Mouse (Mus musculus) activated CD4-positive, CD25-positive, alpha-beta regulatory T cell, adult 9 weeks (primary cell): ENCODE results near the gene Adar. TPM values are rescaled to one million over a fixed set of nuclear protein-coding genes. Genes with fewer than 3 reads are reported as not detected.

Experiments
- polyA plus RNA-seq: library from polyadenylated mRNA; unstranded; fragments of 100-300 nt; shearing (Covaris generic); gene quantifications from one replicate; pipeline ENCODE4 v1.2.1, GENCODE M21; 2017

Adar gene
- 131 TPM for polyA plus RNA-seq

DNA sequence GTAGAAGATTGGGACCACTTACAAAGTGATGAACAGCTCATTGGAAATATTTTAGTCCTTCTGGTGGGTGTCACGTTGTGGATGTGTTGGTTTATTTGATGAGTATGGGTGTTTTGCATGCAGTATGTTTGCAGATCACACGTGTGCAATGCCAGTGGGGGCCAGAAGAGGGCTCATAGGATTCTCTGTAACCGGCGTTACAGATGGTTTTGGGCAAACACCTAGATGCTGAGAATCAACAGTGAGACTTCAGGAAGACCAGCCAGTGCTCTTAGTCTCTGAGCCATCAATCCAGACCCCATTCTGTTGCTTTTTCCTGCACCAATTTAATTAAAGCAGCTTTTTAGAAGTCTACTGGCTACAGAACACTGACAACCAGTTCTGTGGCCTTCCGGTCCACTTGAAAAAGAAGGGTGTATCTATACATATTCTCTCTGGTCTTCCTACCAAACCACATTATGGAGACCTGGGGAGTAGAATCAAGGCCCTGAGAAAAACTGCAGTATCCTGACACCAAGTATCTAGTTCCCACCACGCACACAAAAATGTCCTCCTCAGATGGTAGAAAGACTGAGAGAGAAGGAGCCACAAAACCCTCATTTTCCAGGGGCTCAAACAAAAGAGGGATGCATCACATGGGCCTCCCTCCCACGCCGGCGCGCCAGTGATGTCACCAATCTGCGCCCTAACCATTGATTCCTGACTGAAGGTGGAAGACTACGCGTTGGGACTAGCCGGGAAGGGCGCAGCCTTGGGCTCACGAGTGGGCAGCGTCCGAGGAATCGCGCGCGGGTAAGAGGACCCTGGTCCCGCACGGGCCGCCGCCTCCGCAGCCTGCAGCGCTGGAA, at the start of gene Adar:
Gene Adar, plus strand, starts transcription at position 664 of the 848 bp plus-strand sequence.

DNA sequence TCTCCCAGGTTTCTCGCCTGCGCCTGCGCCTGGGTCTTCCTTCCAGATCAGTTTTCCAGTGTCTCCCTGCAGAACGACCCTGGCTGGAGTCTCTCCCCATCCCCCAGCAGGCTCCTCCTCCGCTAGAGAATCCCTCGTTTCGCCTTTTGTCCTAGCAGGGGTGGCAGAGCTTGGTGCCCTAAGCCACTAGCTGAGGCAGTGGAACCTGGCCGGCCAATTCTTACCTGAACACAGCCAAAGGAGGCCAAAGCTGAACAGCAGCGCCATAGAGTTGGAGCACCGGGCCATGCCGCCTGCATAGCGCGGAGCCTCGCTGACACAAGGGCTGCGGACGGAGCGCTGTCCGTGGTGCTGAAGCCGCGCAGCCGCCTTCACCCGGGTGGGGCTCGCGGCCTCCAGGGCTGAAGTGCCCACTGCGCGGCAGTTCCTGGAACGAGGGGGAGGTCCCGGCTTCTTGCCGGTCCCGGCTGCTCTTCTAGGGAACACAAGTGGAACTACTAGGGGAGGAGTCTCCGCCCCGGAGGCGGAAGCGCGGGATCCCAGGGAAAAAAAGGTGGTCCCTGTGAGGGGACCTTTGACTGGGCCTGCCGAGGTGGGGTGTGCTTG, 49.4 kb downstream of the Adar start, which contains the start of gene Chrnb2:
Gene Chrnb2, minus strand, starts transcription at position 514 of the 606 bp plus-strand sequence.

DNA sequence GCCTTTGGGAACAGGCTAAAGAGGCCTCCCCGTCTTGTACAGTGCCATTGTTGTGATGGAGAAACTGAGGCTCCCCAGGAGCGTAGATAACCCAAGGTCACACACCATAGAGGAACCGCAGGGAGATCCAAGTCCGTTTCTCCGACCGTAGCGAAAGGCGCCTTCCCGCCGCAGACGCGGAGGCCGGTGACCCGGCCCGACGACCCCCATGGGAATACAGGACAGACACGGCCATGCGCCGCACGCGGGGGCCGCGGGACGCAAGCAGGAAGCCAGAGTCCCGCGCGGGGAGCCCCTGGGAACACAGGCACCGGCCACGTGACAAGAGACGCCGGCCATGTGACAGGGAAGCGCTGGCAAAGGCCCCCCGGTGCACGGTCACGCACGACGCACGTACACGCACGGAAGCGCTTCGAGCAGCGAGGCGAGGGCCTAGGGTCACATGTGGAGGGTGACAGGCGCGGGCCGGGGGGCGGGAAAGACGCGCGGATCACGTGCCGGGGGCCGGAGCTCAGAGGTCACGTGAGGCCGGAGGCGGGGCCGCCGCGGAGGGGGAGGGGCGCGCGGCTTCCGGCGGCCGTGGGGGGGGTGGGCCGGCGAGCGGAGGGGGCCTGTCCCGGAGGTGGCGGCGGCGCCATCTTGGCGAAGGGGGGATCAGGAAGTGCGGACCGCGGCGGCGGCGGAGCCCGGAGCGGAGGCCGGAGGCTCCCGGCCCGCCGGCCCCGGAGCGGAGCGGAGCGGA, 58.3 kb downstream of the Adar start, which contains the start of gene Ube2q1:
Gene Ube2q1, plus strand, starts transcription at position 649 of the 742 bp plus-strand sequence.

Other genes starting within 250 kb of the Adar start
- gene Kcnn3, start 194.9 kb upstream of the Adar start, polyA plus RNA-seq, result not detected
- gene Chrnb2, start 49.6 kb downstream of the Adar start, polyA plus RNA-seq, result 1.5 TPM
- gene Ube2q1, start 58.6 kb downstream of the Adar start, polyA plus RNA-seq, result 8.6 TPM
- 6.6 TPM for gene She, start 116.3 kb downstream of the Adar start, polyA plus RNA-seq
- gene Il6ra, start 198.2 kb downstream of the Adar start, polyA plus RNA-seq, result 15.5 TPM
- 35.5 TPM for gene Atp8b2, start 248.5 kb downstream of the Adar start, polyA plus RNA-seq